Mouse (Mus musculus) stomach, postnatal 0 days (tissue): Measurements from ENCODE around the gene Dnttip1.

Experiments used
- CTCF ChIP-seq: IDR thresholded peaks from 2 replicates; pipeline ENCODE4 v1.5.1; 2016; ENCODE audit warnings: antibody characterized with exemption, low read depth, mild to moderate bottlenecking, moderate library complexity
- EP300 ChIP-seq: optimal IDR thresholded peaks from 2 replicates; pipeline ENCODE3; 2016; ENCODE audit warnings: antibody characterized with exemption

DNA sequence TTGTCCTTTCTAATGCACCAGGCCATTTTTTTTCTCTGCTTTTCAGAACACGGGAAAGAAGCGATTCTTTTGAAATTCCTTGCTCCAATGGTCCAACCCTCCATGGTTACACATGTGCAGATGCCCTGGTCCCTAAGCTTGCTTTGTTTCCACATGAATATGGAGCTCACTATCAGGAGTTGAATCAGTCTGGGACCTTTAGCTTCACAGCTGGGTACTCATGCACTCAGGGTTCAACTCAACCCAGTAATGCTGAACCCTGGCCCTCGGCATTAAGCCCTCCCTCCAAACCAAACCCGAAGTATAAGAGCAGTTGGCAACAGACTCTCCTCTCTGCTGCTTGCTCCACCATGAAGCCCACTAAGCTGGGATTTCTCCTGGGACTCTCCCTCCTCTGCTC lies 47.6 kb upstream of the Dnttip1 start, which contains the start of gene Spint4:
- TF ChIP-seq CTCF (no peak), EP300 (no peak)
